Mouse (Mus musculus) midbrain, embryonic 13.5 days (tissue): ENCODE data around the gene Lipa. TPM values are rescaled to one million over a fixed set of nuclear protein-coding genes. Genes with fewer than 3 reads are reported as not detected.

Experiments used
- ATAC-seq: fragments of 200-750 bp; cut with Nextera tagmentation; 2 replicates; pipeline ENCODE4 v1.8.0; 2017; ENCODE audit warnings: mild to moderate bottlenecking, moderate TSS enrichment, moderate library complexity
- H3K27ac ChIP-seq: fragments of 300-500 bp; sonication (generic); 2 replicates; pipeline ENCODE4 v1.5.1; 2015; ENCODE audit warnings: inconsistent platforms, mild to moderate bottlenecking, moderate library complexity
- H3K27me3 ChIP-seq: fragments of 300-500 bp; sonication (generic); 2 replicates; pipeline ENCODE4 v1.6.1; 2015; ENCODE audit warnings: mild to moderate bottlenecking, inconsistent platforms
- H3K36me3 ChIP-seq: fragments of 300-500 bp; sonication (generic); 2 replicates; pipeline ENCODE4 v1.6.1; 2015; ENCODE audit warnings: mild to moderate bottlenecking, inconsistent platforms
- H3K4me1 ChIP-seq: fragments of 300-500 bp; sonication (generic); replicated peaks from 2 replicates; pipeline ENCODE4 v1.6.1; 2015; ENCODE audit warnings: inconsistent platforms
- H3K4me2 ChIP-seq: fragments of 300-500 bp; sonication (generic); replicated peaks from 2 replicates; pipeline ENCODE4 v1.6.1; 2015; ENCODE audit warnings: moderate library complexity, mild to moderate bottlenecking, inconsistent platforms
- H3K4me3 ChIP-seq: fragments of 300-500 bp; sonication (generic); replicated peaks from 2 replicates; pipeline ENCODE4 v1.5.1; 2015; ENCODE audit warnings: mild to moderate bottlenecking, inconsistent platforms
- H3K9ac ChIP-seq: fragments of 300-500 bp; sonication (generic); replicated peaks from 2 replicates; pipeline ENCODE4 v1.6.1; 2015; ENCODE audit warnings: mild to moderate bottlenecking, inconsistent platforms
- H3K9me3 ChIP-seq: fragments of 300-500 bp; sonication (generic); 2 replicates; pipeline ENCODE4 v1.6.1; 2016; ENCODE audit warnings: mild to moderate bottlenecking, inconsistent platforms
- WGBS: fragments of 180-500 bp; shearing (Covaris S2); methylation state at CpG from one replicate; pipeline ENCODE4 v1.1.7; 2015; 5-methylcytosine and 5-hydroxymethylcytosine counted together
- polyA plus RNA-seq: library from polyadenylated mRNA; unstranded; fragments of >200 nt; fragmentation: Nextera tagmentation; extraction: Ambion mirVana; gene quantifications from 2 replicates; pipeline ENCODE4 v1.2.1, GENCODE M21; 2015

Lipa gene
- 21.2 and 22.4 TPM in 2 replicates for polyA plus RNA-seq

GRCm38 (mm10) chr19:34526941-34527682 lies at the start of gene Lipa:
Lipa (minus strand) TSS chr19:34527474.
- peak within 1 kb of the TSS; percentile 72 for H3K4me3 ChIP-seq
- peak; percentile 100 for ATAC-seq
- under 1% methylated on average over 29 of the region's 29 CpGs for WGBS
- no peaks in the 10 kb centered on the region for H3K9me3 ChIP-seq
- peak within 1 kb of the TSS; percentile 80 for H3K9ac ChIP-seq
- no peaks in the 10 kb centered on the region for H3K36me3 ChIP-seq
- peak within 1 kb of the TSS; percentile 82 for H3K4me2 ChIP-seq
- no peaks in the 10 kb centered on the region for H3K27me3 ChIP-seq
- no peak within 1 kb of the TSS for H3K27ac ChIP-seq
- H3K4me1 ChIP-seq, result peaks cover 10% of the 10 kb centered on the region; the same call in 1 of the 2 replicates

GRCm38 (mm10) chr19:34573650-34574049 lies 46.4 kb upstream of the Lipa start:
- 93% methylated on average over 5 of the region's 5 CpGs for WGBS

GRCm38 (mm10) chr19:34571080-34571479 lies 43.8 kb upstream of the Lipa start:
- Histone ChIP-seq H3K27ac (no peak overlapping the region), H3K4me1 (peaks cover 5% of the 10 kb centered on the region), H3K4me3 (no peak overlapping the region), H3K9me3 (no peaks in the 10 kb centered on the region), H3K9ac (no peak overlapping the region), H3K27me3 (no peaks in the 10 kb centered on the region), H3K36me3 (no peaks in the 10 kb centered on the region), H3K4me2 (no peak overlapping the region)
- ATAC-seq, result peak; percentile 40; the same call in 1 of the 2 replicates
- WGBS, result 81% methylated on average over 1 of the region's 1 CpGs

More at GRCm38 (mm10) chr19:34573650-34574049, 46.4 kb upstream of the Lipa start:
- H3K4me1 ChIP-seq, result peaks cover 5% of the 10 kb centered on the region
- no peak overlapping the region for H3K27ac ChIP-seq
- H3K4me2 ChIP-seq, result no peak overlapping the region
- H3K9ac ChIP-seq, result no peak overlapping the region
- H3K4me3 ChIP-seq, result no peak overlapping the region
- no peaks in the 10 kb centered on the region for H3K36me3 ChIP-seq
- H3K9me3 ChIP-seq, result no peaks in the 10 kb centered on the region
- ATAC-seq, result no peak
- H3K27me3 ChIP-seq, result no peaks in the 10 kb centered on the region

- 70% methylated on average over 4 of the region's 4 CpGs for WGBS
Measured at GRCm38 (mm10) chr19:34569896-34570476, 42.7 kb upstream of the Lipa start.

GRCm38 (mm10) chr19:34568988-34569895 lies 42.0 kb upstream of the Lipa start:
- Histone ChIP-seq H3K9me3 (no peaks in the 10 kb centered on the region), H3K9ac (no peak overlapping the region), H3K4me1 (peaks cover 5% of the 10 kb centered on the region), H3K4me3 (no peak overlapping the region), H3K27ac (no peak overlapping the region), H3K36me3 (no peaks in the 10 kb centered on the region), H3K4me2 (no peak overlapping the region), H3K27me3 (no peaks in the 10 kb centered on the region)
- no peak for ATAC-seq
- 80% methylated on average over 7 of the region's 7 CpGs for WGBS

More at GRCm38 (mm10) chr19:34569896-34570476, 42.7 kb upstream of the Lipa start:
- Histone ChIP-seq H3K9me3 (no peaks in the 10 kb centered on the region), H3K4me2 (no peak overlapping the region), H3K27ac (no peak overlapping the region), H3K9ac (no peak overlapping the region), H3K4me3 (no peak overlapping the region), H3K27me3 (no peaks in the 10 kb centered on the region), H3K36me3 (no peaks in the 10 kb centered on the region), H3K4me1 (peaks cover 5% of the 10 kb centered on the region)
- ATAC-seq, result no peak

GRCm38 (mm10) chr19:34566178-34566784 lies 39.0 kb upstream of the Lipa start:
- no peak overlapping the region for H3K4me3 ChIP-seq
- H3K4me2 ChIP-seq, result no peak overlapping the region
- no peak overlapping the region for H3K27ac ChIP-seq
- no peaks in the 10 kb centered on the region for H3K27me3 ChIP-seq
- H3K36me3 ChIP-seq, result no peaks in the 10 kb centered on the region
- H3K9me3 ChIP-seq, result no peaks in the 10 kb centered on the region
- no peak for ATAC-seq
- 78% methylated on average over 1 of the region's 1 CpGs for WGBS
- H3K4me1 ChIP-seq, result peaks cover 4% of the 10 kb centered on the region
- H3K9ac ChIP-seq, result no peak overlapping the region

- H3K27ac ChIP-seq, result no peak overlapping the region
- H3K27me3 ChIP-seq, result no peaks in the 10 kb centered on the region
- no peak overlapping the region for H3K4me2 ChIP-seq
- ATAC-seq, result no peak
- H3K9ac ChIP-seq, result no peak overlapping the region
- H3K9me3 ChIP-seq, result no peaks in the 10 kb centered on the region
- no peaks in the 10 kb centered on the region for H3K4me1 ChIP-seq
- no peak overlapping the region for H3K4me3 ChIP-seq
- H3K36me3 ChIP-seq, result no peaks in the 10 kb centered on the region
Measured at GRCm38 (mm10) chr19:34562556-34562955, 35.3 kb upstream of the Lipa start.

GRCm38 (mm10) chr19:34556621-34557020 lies 29.3 kb upstream of the Lipa start:
- Histone ChIP-seq H3K27ac (no peak overlapping the region), H3K36me3 (no peaks in the 10 kb centered on the region), H3K27me3 (no peaks in the 10 kb centered on the region), H3K9ac (no peak overlapping the region), H3K9me3 (no peaks in the 10 kb centered on the region), H3K4me3 (no peak overlapping the region), H3K4me1 (no peaks in the 10 kb centered on the region; the same call in 1 of the 2 replicates), H3K4me2 (no peak overlapping the region)
- ATAC-seq, result no peak
- WGBS, result 76% methylated on average over 3 of the region's 3 CpGs

- no peak for ATAC-seq
Measured at GRCm38 (mm10) chr19:34554061-34554460, 26.8 kb upstream of the Lipa start.

GRCm38 (mm10) chr19:34553522-34553921 lies 26.2 kb upstream of the Lipa start:
- no peaks in the 10 kb centered on the region for H3K27me3 ChIP-seq
- no peak for ATAC-seq
- no peaks in the 10 kb centered on the region; the same call in 1 of the 2 replicates for H3K4me1 ChIP-seq
- H3K9me3 ChIP-seq, result no peaks in the 10 kb centered on the region
- H3K9ac ChIP-seq, result no peak overlapping the region
- no peak overlapping the region for H3K4me3 ChIP-seq
- H3K27ac ChIP-seq, result no peak overlapping the region
- no peak overlapping the region for H3K4me2 ChIP-seq
- H3K36me3 ChIP-seq, result no peaks in the 10 kb centered on the region
- 82% methylated on average over 3 of the region's 3 CpGs for WGBS

More at GRCm38 (mm10) chr19:34554061-34554460, 26.8 kb upstream of the Lipa start:
- Histone ChIP-seq H3K27ac (no peak overlapping the region), H3K9me3 (no peaks in the 10 kb centered on the region), H3K36me3 (no peaks in the 10 kb centered on the region), H3K4me1 (no peaks in the 10 kb centered on the region; the same call in 1 of the 2 replicates), H3K27me3 (no peaks in the 10 kb centered on the region), H3K4me3 (no peak overlapping the region), H3K4me2 (no peak overlapping the region), H3K9ac (no peak overlapping the region)

- ATAC-seq, result no peak
- Histone ChIP-seq H3K9me3 (no peaks in the 10 kb centered on the region), H3K27ac (no peak overlapping the region), H3K27me3 (no peaks in the 10 kb centered on the region), H3K4me3 (no peak overlapping the region), H3K9ac (no peak overlapping the region), H3K4me2 (no peak overlapping the region), H3K4me1 (no peaks in the 10 kb centered on the region; the same call in 1 of the 2 replicates), H3K36me3 (no peaks in the 10 kb centered on the region)
- WGBS, result 61% methylated on average over 6 of the region's 6 CpGs
Measured at GRCm38 (mm10) chr19:34553021-34553420, 25.7 kb upstream of the Lipa start.
